Mouse (Mus musculus): ENCODE measurements around the gene Carns1. TPM values are rescaled to one million over a fixed set of nuclear protein-coding genes. Genes with fewer than 3 reads are reported as not detected.

Carns1 gene
- 2.5 TPM for polyA plus RNA-seq (2014; fragmentation: Illumina TruSeq; extraction: RNeasy Lipid Tissue Mini Kit (QIAGEN cat#74804); ENCODE audit: insufficient read depth, low read depth, low replicate concordance)

GRCm38 (mm10) chr19:4175368-4175947 is at the start of gene Carns1:
TSS of gene Carns1 (minus strand) at chr19:4175479.

GRCm38 (mm10) chr19:4214071-4214770 is 38.9 kb upstream of the Carns1 start, which contains the start of the genes Clcf1 and AC109138.7:
TSS of gene Clcf1 (plus strand) at chr19:4214238.
TSS of gene AC109138.7 (plus strand) at chr19:4214357.

GRCm38 (mm10) chr19:4201291-4201909 is 26.1 kb upstream of the Carns1 start, which contains the start of gene Rad9a:
TSS of gene Rad9a (minus strand) at chr19:4201662.

DNA sequence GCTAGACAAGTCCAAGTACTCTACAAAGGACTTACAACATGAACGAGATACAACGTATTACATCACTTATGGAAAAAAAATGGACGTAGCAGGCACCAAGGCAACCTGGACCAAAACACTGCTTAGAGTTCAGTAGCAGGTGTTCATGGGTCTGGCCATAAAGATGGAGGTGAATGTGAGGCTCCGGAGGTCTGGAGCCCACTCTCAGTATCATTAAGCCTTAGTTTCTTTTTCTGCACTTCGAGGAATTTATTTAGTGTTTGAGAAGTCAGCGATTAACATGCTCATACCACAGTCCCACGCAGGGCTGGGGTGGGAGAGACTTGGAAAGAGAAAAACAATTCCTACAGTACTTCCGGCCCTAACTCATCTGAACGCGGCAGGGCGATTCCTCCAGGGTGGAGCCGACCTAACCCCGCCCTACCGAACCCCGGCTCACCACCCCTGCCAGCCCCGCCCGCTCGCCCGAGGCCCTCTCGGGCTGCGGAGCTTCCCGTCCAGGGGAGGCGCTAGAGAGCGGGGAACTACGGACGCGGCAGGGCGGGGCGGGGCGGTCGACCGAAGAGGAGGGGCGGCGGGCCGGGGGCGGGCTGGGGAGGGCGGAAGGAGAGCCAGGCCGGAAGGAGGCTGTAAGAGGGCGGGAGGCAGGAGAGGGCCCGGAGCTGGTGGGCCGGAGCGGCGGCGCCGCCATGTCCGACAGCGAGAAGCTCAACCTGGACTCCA is 16.4 kb upstream of the Carns1 start, which contains the start of gene Ppp1ca:
TSS of gene Ppp1ca (plus strand) at position 538 of the 723 bp plus-strand sequence.

GRCm38 (mm10) chr19:4190831-4191334 is 15.6 kb upstream of the Carns1 start, which contains the start of gene Tbc1d10c:
TSS of gene Tbc1d10c (minus strand) at chr19:4191284.

GRCm38 (mm10) chr19:4162646-4163542 is 12.4 kb downstream of the Carns1 start, which contains the start of gene Rps6kb2:
TSS of gene Rps6kb2 (minus strand) at chr19:4163354.

DNA sequence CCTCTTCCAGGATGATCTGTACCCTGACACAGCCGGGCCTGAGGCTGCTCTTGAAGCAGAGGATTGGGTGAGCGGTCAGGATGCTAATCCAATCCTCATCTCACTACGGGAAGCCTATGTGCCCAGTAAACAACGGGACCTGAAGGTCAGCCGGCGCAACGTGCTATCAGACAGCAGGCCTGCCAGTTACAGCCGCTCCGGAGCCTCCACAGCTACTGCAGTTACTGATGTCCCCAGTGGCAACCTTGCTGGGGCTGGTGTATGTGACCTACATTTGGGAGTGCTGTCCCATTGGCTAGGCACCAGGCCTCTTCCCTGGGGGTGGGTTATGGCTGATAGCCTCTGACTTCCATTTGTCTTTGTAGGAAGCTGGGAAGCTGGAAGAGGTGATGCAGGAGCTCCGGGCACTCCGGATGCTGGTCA is 22.0 kb downstream of the Carns1 start, which contains the start of gene Ptprcap:
TSS of gene Ptprcap (plus strand) at position 373 of the 423 bp plus-strand sequence.

GRCm38 (mm10) chr19:4148491-4148806 is 26.8 kb downstream of the Carns1 start, which contains the start of gene Coro1b:
TSS of gene Coro1b (plus strand) at chr19:4148619.

GRCm38 (mm10) chr19:4143759-4144268 is 31.5 kb downstream of the Carns1 start, which contains the start of gene Cabp4:
TSS of gene Cabp4 (minus strand) at chr19:4144033.

GRCm38 (mm10) chr19:4139446-4139845 is 35.8 kb downstream of the Carns1 start, which contains the start of gene Gpr152:
TSS of gene Gpr152 (plus strand) at chr19:4139787.

GRCm38 (mm10) chr19:4125741-4126696 is 49.3 kb downstream of the Carns1 start, which contains the start of gene Aip:
TSS of gene Aip (minus strand) at chr19:4125858.

Other genes starting within 250 kb of the Carns1 start
- 53.6 TPM for gene Aldh3b1, start 245.7 kb downstream of the Carns1 start, polyA plus RNA-seq (2014; fragmentation: Illumina TruSeq; extraction: RNeasy Lipid Tissue Mini Kit (QIAGEN cat#74804); ENCODE audit: insufficient read depth, low read depth, low replicate concordance)
- 56.9 TPM for gene Unc93b1, start 240.3 kb downstream of the Carns1 start, polyA plus RNA-seq (2014; fragmentation: Illumina TruSeq; extraction: RNeasy Lipid Tissue Mini Kit (QIAGEN cat#74804); ENCODE audit: insufficient read depth, low read depth, low replicate concordance)
- 0.20 TPM for gene Aldh3b3, start 216.8 kb downstream of the Carns1 start, polyA plus RNA-seq (2014; fragmentation: Illumina TruSeq; extraction: RNeasy Lipid Tissue Mini Kit (QIAGEN cat#74804); ENCODE audit: insufficient read depth, low read depth, low replicate concordance)
- gene Aldh3b2, start 203.2 kb downstream of the Carns1 start, polyA plus RNA-seq (2014; fragmentation: Illumina TruSeq; extraction: RNeasy Lipid Tissue Mini Kit (QIAGEN cat#74804); ENCODE audit: insufficient read depth, low read depth, low replicate concordance): 0.83 TPM
- 10.1 TPM for gene Acy3, start 188.9 kb downstream of the Carns1 start, polyA plus RNA-seq (2014; fragmentation: Illumina TruSeq; extraction: RNeasy Lipid Tissue Mini Kit (QIAGEN cat#74804); ENCODE audit: insufficient read depth, low read depth, low replicate concordance)
- gene Tbx10, start 182.7 kb downstream of the Carns1 start, polyA plus RNA-seq (2014; fragmentation: Illumina TruSeq; extraction: RNeasy Lipid Tissue Mini Kit (QIAGEN cat#74804); ENCODE audit: insufficient read depth, low read depth, low replicate concordance): not detected
- 19.1 TPM for gene Nudt8, start 174.9 kb downstream of the Carns1 start, polyA plus RNA-seq (2014; fragmentation: Illumina TruSeq; extraction: RNeasy Lipid Tissue Mini Kit (QIAGEN cat#74804); ENCODE audit: insufficient read depth, low read depth, low replicate concordance)
- 0.23 TPM for gene Gm49405, start 174.9 kb downstream of the Carns1 start, polyA plus RNA-seq (2014; fragmentation: Illumina TruSeq; extraction: RNeasy Lipid Tissue Mini Kit (QIAGEN cat#74804); ENCODE audit: insufficient read depth, low read depth, low replicate concordance)
- 4.9 TPM for gene Doc2g, start 172.2 kb downstream of the Carns1 start, polyA plus RNA-seq (2014; fragmentation: Illumina TruSeq; extraction: RNeasy Lipid Tissue Mini Kit (QIAGEN cat#74804); ENCODE audit: insufficient read depth, low read depth, low replicate concordance)
- gene Ndufv1, start 162.7 kb downstream of the Carns1 start, polyA plus RNA-seq (2014; fragmentation: Illumina TruSeq; extraction: RNeasy Lipid Tissue Mini Kit (QIAGEN cat#74804); ENCODE audit: insufficient read depth, low read depth, low replicate concordance): 85.5 TPM
- gene Gstp1, start 137.5 kb downstream of the Carns1 start, polyA plus RNA-seq (2014; fragmentation: Illumina TruSeq; extraction: RNeasy Lipid Tissue Mini Kit (QIAGEN cat#74804); ENCODE audit: insufficient read depth, low read depth, low replicate concordance): 401 TPM
- 28.2 TPM for gene Gstp2, start 129.5 kb downstream of the Carns1 start, polyA plus RNA-seq (2014; fragmentation: Illumina TruSeq; extraction: RNeasy Lipid Tissue Mini Kit (QIAGEN cat#74804); ENCODE audit: insufficient read depth, low read depth, low replicate concordance)
- 10.6 TPM for gene Gstp3, start 115.9 kb downstream of the Carns1 start, polyA plus RNA-seq (2014; fragmentation: Illumina TruSeq; extraction: RNeasy Lipid Tissue Mini Kit (QIAGEN cat#74804); ENCODE audit: insufficient read depth, low read depth, low replicate concordance)
- 0.93 TPM for gene Cabp2, start 93.9 kb downstream of the Carns1 start, polyA plus RNA-seq (2014; fragmentation: Illumina TruSeq; extraction: RNeasy Lipid Tissue Mini Kit (QIAGEN cat#74804); ENCODE audit: insufficient read depth, low read depth, low replicate concordance)
- gene Cdk2ap2, start 78.3 kb downstream of the Carns1 start, polyA plus RNA-seq (2014; fragmentation: Illumina TruSeq; extraction: RNeasy Lipid Tissue Mini Kit (QIAGEN cat#74804); ENCODE audit: insufficient read depth, low read depth, low replicate concordance): 128 TPM
- gene Pitpnm1, start 75.5 kb downstream of the Carns1 start, polyA plus RNA-seq (2014; fragmentation: Illumina TruSeq; extraction: RNeasy Lipid Tissue Mini Kit (QIAGEN cat#74804); ENCODE audit: insufficient read depth, low read depth, low replicate concordance): 24.1 TPM
- 110 TPM for gene Aip, start 49.6 kb downstream of the Carns1 start, polyA plus RNA-seq (2014; fragmentation: Illumina TruSeq; extraction: RNeasy Lipid Tissue Mini Kit (QIAGEN cat#74804); ENCODE audit: insufficient read depth, low read depth, low replicate concordance)
- not detected for gene Gpr152, start 35.7 kb downstream of the Carns1 start, polyA plus RNA-seq (2014; fragmentation: Illumina TruSeq; extraction: RNeasy Lipid Tissue Mini Kit (QIAGEN cat#74804); ENCODE audit: insufficient read depth, low read depth, low replicate concordance)
- gene Cabp4, start 31.4 kb downstream of the Carns1 start, polyA plus RNA-seq (2014; fragmentation: Illumina TruSeq; extraction: RNeasy Lipid Tissue Mini Kit (QIAGEN cat#74804); ENCODE audit: insufficient read depth, low read depth, low replicate concordance): not detected
- 121 TPM for gene Coro1b, start 26.9 kb downstream of the Carns1 start, polyA plus RNA-seq (2014; fragmentation: Illumina TruSeq; extraction: RNeasy Lipid Tissue Mini Kit (QIAGEN cat#74804); ENCODE audit: insufficient read depth, low read depth, low replicate concordance)
- gene Ptprcap, start 21.9 kb downstream of the Carns1 start, polyA plus RNA-seq (2014; fragmentation: Illumina TruSeq; extraction: RNeasy Lipid Tissue Mini Kit (QIAGEN cat#74804); ENCODE audit: insufficient read depth, low read depth, low replicate concordance): 41.4 TPM
- gene Rps6kb2, start 12.1 kb downstream of the Carns1 start, polyA plus RNA-seq (2014; fragmentation: Illumina TruSeq; extraction: RNeasy Lipid Tissue Mini Kit (QIAGEN cat#74804); ENCODE audit: insufficient read depth, low read depth, low replicate concordance): 19.1 TPM
- 22.1 TPM for gene Tbc1d10c, start 15.8 kb upstream of the Carns1 start, polyA plus RNA-seq (2014; fragmentation: Illumina TruSeq; extraction: RNeasy Lipid Tissue Mini Kit (QIAGEN cat#74804); ENCODE audit: insufficient read depth, low read depth, low replicate concordance)
- 290 TPM for gene Ppp1ca, start 16.6 kb upstream of the Carns1 start, polyA plus RNA-seq (2014; fragmentation: Illumina TruSeq; extraction: RNeasy Lipid Tissue Mini Kit (QIAGEN cat#74804); ENCODE audit: insufficient read depth, low read depth, low replicate concordance)
- 12.4 TPM for gene Rad9a, start 26.2 kb upstream of the Carns1 start, polyA plus RNA-seq (2014; fragmentation: Illumina TruSeq; extraction: RNeasy Lipid Tissue Mini Kit (QIAGEN cat#74804); ENCODE audit: insufficient read depth, low read depth, low replicate concordance)
- gene Clcf1, start 38.8 kb upstream of the Carns1 start, polyA plus RNA-seq (2014; fragmentation: Illumina TruSeq; extraction: RNeasy Lipid Tissue Mini Kit (QIAGEN cat#74804); ENCODE audit: insufficient read depth, low read depth, low replicate concordance): 7.9 TPM
- not detected for gene AC109138.7, start 38.9 kb upstream of the Carns1 start, polyA plus RNA-seq (2014; fragmentation: Illumina TruSeq; extraction: RNeasy Lipid Tissue Mini Kit (QIAGEN cat#74804); ENCODE audit: insufficient read depth, low read depth, low replicate concordance)
- gene Pold4, start 56.4 kb upstream of the Carns1 start, polyA plus RNA-seq (2014; fragmentation: Illumina TruSeq; extraction: RNeasy Lipid Tissue Mini Kit (QIAGEN cat#74804); ENCODE audit: insufficient read depth, low read depth, low replicate concordance): 52.0 TPM
- gene Ssh3, start 93.7 kb upstream of the Carns1 start, polyA plus RNA-seq (2014; fragmentation: Illumina TruSeq; extraction: RNeasy Lipid Tissue Mini Kit (QIAGEN cat#74804); ENCODE audit: insufficient read depth, low read depth, low replicate concordance): 12.9 TPM
- gene Ankrd13d, start 107.7 kb upstream of the Carns1 start, polyA plus RNA-seq (2014; fragmentation: Illumina TruSeq; extraction: RNeasy Lipid Tissue Mini Kit (QIAGEN cat#74804); ENCODE audit: insufficient read depth, low read depth, low replicate concordance): 2.9 TPM
- gene Grk2, start 130.7 kb upstream of the Carns1 start, polyA plus RNA-seq (2014; fragmentation: Illumina TruSeq; extraction: RNeasy Lipid Tissue Mini Kit (QIAGEN cat#74804); ENCODE audit: insufficient read depth, low read depth, low replicate concordance): 57.2 TPM
- 12.2 TPM for gene Kdm2a, start 222.8 kb upstream of the Carns1 start, polyA plus RNA-seq (2014; fragmentation: Illumina TruSeq; extraction: RNeasy Lipid Tissue Mini Kit (QIAGEN cat#74804); ENCODE audit: insufficient read depth, low read depth, low replicate concordance)